Mouse (Mus musculus): Measurements from ENCODE around the gene Fam126b. TPM values are rescaled to one million over a fixed set of nuclear protein-coding genes. Genes with fewer than 3 reads are reported as not detected.

Gene Fam126b
- total RNA-seq (2023), result 10.9 and 12.8 TPM in 2 replicates

GRCm38 (mm10) chr1:58586171-58586997 is at the start of gene Fam126b, which contains the start of gene Ndufb3:
Fam126b (minus strand) TSS chr1:58586323.
Ndufb3 (plus strand) TSS chr1:58586384.

GRCm38 (mm10) chr1:58504577-58505254 is 81.4 kb downstream of the Fam126b start, which contains the start of gene Orc2:
Orc2 (minus strand) TSS chr1:58505109.

Other genes starting within 250 kb of the Fam126b start
- 104 and 119 TPM in 2 replicates for gene Bzw1, start 193.4 kb downstream of the Fam126b start, total RNA-seq (2023)
- gene Clk1, start 162.3 kb downstream of the Fam126b start, total RNA-seq (2023), result 1,414 and 1,649 TPM in 2 replicates
- gene Nif3l1, start 141.2 kb downstream of the Fam126b start, total RNA-seq (2023), result 34.5 and 34.9 TPM in 2 replicates
- 10.4 and 12.0 TPM in 2 replicates for gene Ppil3, start 140.8 kb downstream of the Fam126b start, total RNA-seq (2023)
- 7.8 TPM in 2 replicates for gene Orc2, start 81.2 kb downstream of the Fam126b start, total RNA-seq (2023)
- gene Ndufb3, start 61 bp upstream of the Fam126b start, total RNA-seq (2023), result 36.0 and 41.8 TPM in 2 replicates
- not detected in 2 replicates for gene Als2cr12, start 109.7 kb upstream of the Fam126b start, total RNA-seq (2023)
- gene Cflar, start 125.2 kb upstream of the Fam126b start, total RNA-seq (2023), result 180 and 205 TPM in 2 replicates
- 33.5 and 45.6 TPM in 2 replicates for gene Casp8, start 209.1 kb upstream of the Fam126b start, total RNA-seq (2023)